Mouse (Mus musculus) ES-E14 (cell line): Measurements from ENCODE around the gene Cux2. TPM values are rescaled to one million over a fixed set of nuclear protein-coding genes. Genes with fewer than 3 reads are reported as not detected.
A peak's percentile ranks its signal among the peaks of the same experiment; 100 is the strongest.
"Not testable (repeated sequence)": the region's sequence is repeated elsewhere in the genome, so short reads cannot be mapped to it uniquely, and the experiment has no call there.

Experiments
- DNase-seq: peaks from one replicate; pipeline ENCODE4 v3.0.0-alpha.2; 2013; ENCODE audit warnings: low read depth, low spot score
- H3K27ac ChIP-seq: 2 replicates; pipeline ENCODE4 v1.5.1; 2012; ENCODE audit warnings: low read depth, mild to moderate bottlenecking, low read length, moderate library complexity, mixed read lengths; ENCODE audit not compliant: poor library complexity, insufficient read depth, severe bottlenecking
- H3K36me3 ChIP-seq: 2 replicates; pipeline ENCODE4 v1.6.1; 2012; ENCODE audit warnings: mild to moderate bottlenecking, low read length, moderate library complexity, mixed read lengths; ENCODE audit not compliant: control insufficient read depth, poor library complexity, insufficient read depth, severe bottlenecking
- H3K4me1 ChIP-seq, 2 experiments: fragments of 150-350 bp in 1 of 2; sonication (generic) in 1 of 2; 2 replicates each; pipeline ENCODE4 v1.6.1; 2012; ENCODE audit warnings: low read length in 2 of 2, mild to moderate bottlenecking in 1 of 2, mixed read lengths in 1 of 2; ENCODE audit not compliant: control insufficient read depth in 2 of 2, insufficient read depth in 2 of 2, poor library complexity in 1 of 2
- H3K4me3 ChIP-seq, 2 experiments: fragments of 150-350 bp in 1 of 2; sonication (generic) in 1 of 2; 2 replicates each; pipeline ENCODE4 v1.5.1; 2012; ENCODE audit warnings: low read length in 2 of 2, low read depth in 1 of 2, mild to moderate bottlenecking in 1 of 2, mixed read lengths in 1 of 2; ENCODE audit not compliant: insufficient read depth in 1 of 2, poor library complexity in 1 of 2, severe bottlenecking in 1 of 2
- H3K9ac ChIP-seq: 2 replicates; pipeline ENCODE4 v1.6.1; 2012; ENCODE audit warnings: low read depth, mild to moderate bottlenecking, low read length, mixed read lengths; ENCODE audit not compliant: poor library complexity, insufficient read depth, severe bottlenecking
- H3K9me3 ChIP-seq: fragments of 150-350 bp; sonication (generic); 2 replicates; pipeline ENCODE4 v1.6.1; 2012; ENCODE audit warnings: low read depth, mild to moderate bottlenecking, low read length; ENCODE audit not compliant: control insufficient read depth, insufficient read depth
- CHD2 ChIP-seq: IDR thresholded peaks from 2 replicates; pipeline ENCODE4 v1.6.1; 2014; ENCODE audit warnings: mild to moderate bottlenecking, low read depth, low read length, inconsistent platforms
- HCFC1 ChIP-seq: IDR thresholded peaks from 2 replicates; pipeline ENCODE4 v1.6.1; 2012; ENCODE audit warnings: low read length, inconsistent platforms, borderline replicate concordance; ENCODE audit not compliant: insufficient read depth
- MAFK ChIP-seq: IDR thresholded peaks from 2 replicates; pipeline ENCODE4 v1.6.1; 2014; ENCODE audit warnings: mild to moderate bottlenecking, low read depth, low read length, inconsistent platforms; ENCODE audit not compliant: insufficient read depth
- ZC3H11A ChIP-seq: IDR thresholded peaks from 2 replicates; pipeline ENCODE4 v1.6.1; 2012; ENCODE audit warnings: low read depth, mild to moderate bottlenecking, inconsistent platforms, low read length, borderline replicate concordance
- ZNF384 ChIP-seq: IDR thresholded peaks from 2 replicates; pipeline ENCODE4 v1.6.1; 2012; ENCODE audit warnings: low read depth, low read length, inconsistent platforms
- in situ Hi-C, 2 experiments: fragments of 600-800 bp; cut with MboI; formaldehyde crosslinking; loops; one replicate each; pipeline ENCODE4 v1.15.1; 2025; ENCODE audit warnings: low sequenced_read_pairs in 2 of 2, inconsistent platforms in 1 of 2; ENCODE audit not compliant: unreplicated experiment in 2 of 2
- total RNA-seq: library from RNA; depleted of rRNA; stranded (reverse); fragments of 300-350 nt; gene quantifications from 2 replicates; pipeline ENCODE4 v1.2.3, GENCODE M21; 2012

Gene Cux2
- total RNA-seq, 1 experiment: 1.8 TPM

DNA sequence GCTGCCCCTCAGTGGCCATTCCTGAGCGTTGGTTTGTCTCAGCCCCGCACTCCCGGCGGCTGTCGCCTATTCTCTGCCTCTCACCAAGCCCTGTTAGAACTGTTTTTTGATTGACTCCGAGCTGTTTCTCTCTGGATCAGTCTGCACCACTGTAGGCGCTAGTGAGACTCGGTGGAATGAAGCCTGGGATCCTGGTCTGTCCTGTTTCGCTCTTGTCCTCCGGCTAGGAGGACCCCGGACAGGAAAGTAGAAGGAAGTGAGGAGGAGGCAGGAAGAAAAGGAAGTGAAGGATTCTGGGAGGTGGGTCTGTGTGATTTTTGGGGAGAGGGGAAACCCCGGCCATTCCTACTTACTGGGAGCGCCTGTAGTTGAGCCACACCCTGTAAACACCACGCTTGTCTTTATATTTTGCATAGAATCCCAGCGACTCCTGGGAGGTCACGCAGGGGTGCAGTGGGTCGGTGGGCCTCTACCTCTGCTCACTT is 201.8 kb downstream of the Cux2 start:
- DNase-seq: no peak
- in situ Hi-C loops: no loop called here
- H3K4me3 ChIP-seq: peak overlapping the region; percentile 65 to 87
- H3K9ac ChIP-seq: peak overlapping the region; percentile 62
- H3K4me1 ChIP-seq: peaks cover 4 to 20% of the 10 kb centered on the region in 2 experiments; a peak in 3 of 4 replicates
- H3K9me3 ChIP-seq: no peaks in the 10 kb centered on the region
- H3K27ac ChIP-seq: peak overlapping the region; percentile 37; the same call in 1 of the 2 replicates
- TF ChIP-seq MAFK (no peak), ZC3H11A (no peak), HCFC1 (no peak), ZNF384 (no peak), CHD2 (no peak)
- peaks cover 3% of the 10 kb centered on the region; the same call in 1 of the 2 replicates for H3K36me3 ChIP-seq

DNA sequence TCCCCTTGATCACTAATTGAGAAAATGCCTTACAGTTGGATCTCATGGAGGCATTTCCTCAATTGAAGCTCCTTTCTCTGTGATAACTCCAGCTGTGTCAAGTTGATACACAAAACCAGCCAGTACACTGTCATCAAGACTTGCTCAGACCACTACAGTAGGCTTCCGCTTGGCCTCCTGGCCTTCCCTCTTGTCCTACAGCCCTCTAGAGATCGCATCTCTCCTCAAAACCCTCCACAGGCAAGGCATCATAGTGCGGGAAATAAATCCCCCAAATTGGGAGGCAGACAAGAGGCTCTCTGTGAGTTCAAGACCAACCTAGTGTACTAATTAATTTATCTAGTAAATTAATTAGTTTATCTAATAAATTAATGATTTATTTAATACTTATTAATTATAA is 202.6 kb downstream of the Cux2 start:
- in situ Hi-C loops, H3K27ac ChIP-seq, DNase-seq, H3K9me3 ChIP-seq, H3K4me3 ChIP-seq, H3K9ac ChIP-seq, H3K36me3 ChIP-seq: not testable (repeated sequence)
- H3K4me1 ChIP-seq: peaks cover 4 to 20% of the 10 kb centered on the region in 2 experiments; a peak in 3 of 4 replicates

DNA sequence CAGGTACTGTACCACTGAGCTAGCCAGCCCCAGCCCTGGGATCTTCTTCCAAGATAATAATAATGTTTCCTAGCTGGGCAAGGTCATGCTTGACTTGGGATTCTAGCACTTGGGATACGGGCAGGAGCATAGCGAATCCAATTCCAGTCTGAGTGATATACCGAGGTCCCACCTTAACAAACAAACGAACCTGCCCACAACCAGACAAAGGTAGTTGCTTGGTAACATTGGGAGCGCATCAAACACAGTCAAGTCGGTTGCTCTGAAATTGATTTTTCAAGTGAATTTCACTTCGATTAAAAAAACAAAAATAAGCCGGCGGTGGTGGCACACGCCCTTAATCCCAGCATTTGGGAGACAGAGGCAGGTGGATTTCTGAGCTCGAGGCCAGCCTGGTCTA is 203.6 kb downstream of the Cux2 start:
- in situ Hi-C loops: no loop called here
- H3K9me3 ChIP-seq: no peaks in the 10 kb centered on the region
- H3K4me3 ChIP-seq: peak overlapping the region; percentile 34 to 59; a peak in 3 of 4 replicates
- peaks cover 2 to 16% of the 10 kb centered on the region in 2 experiments; a peak in 3 of 4 replicates for H3K4me1 ChIP-seq
- H3K9ac ChIP-seq: peak overlapping the region; percentile 24; the same call in 1 of the 2 replicates
- no peaks in the 10 kb centered on the region; the same call in 1 of the 2 replicates for H3K36me3 ChIP-seq
- TF ChIP-seq HCFC1: no peak
- TF ChIP-seq ZNF384: no peak
- TF ChIP-seq CHD2: no peak
- TF ChIP-seq MAFK: no peak
- no peak for TF ChIP-seq ZC3H11A
- no peak overlapping the region for H3K27ac ChIP-seq
- no peak for DNase-seq

DNA sequence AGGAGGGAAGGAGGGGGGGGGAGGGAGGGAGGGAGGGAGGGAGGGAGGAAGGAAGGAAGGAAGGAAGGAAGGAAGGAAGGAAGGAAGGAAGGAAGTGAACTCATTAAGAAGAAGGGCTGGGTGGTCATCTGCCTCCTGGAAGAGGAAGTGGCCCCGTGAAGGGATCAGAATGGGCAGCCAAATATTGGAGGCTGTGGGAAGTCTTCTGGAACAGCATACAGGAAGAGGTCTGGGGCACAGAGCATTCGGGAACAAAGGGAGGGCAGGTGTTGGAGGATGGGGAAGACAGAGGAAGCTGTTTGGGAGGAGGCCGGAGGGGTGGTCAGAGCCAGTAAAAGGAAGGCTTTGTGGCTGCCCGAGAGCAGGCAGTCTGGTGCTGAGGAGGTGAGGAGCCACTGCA is 204.5 kb downstream of the Cux2 start:
- peaks cover 2 to 16% of the 10 kb centered on the region in 2 experiments; a peak in 3 of 4 replicates for H3K4me1 ChIP-seq
- in situ Hi-C loops: no loop called here

More for the DNA sequence above, 204.5 kb downstream of the Cux2 start:
- peak overlapping the region; percentile 35; the same call in 1 of the 2 replicates for H3K9ac ChIP-seq
- H3K36me3 ChIP-seq: no peaks in the 10 kb centered on the region
- peak overlapping the region in 1 of 2 experiments; percentile 59; a peak in 3 of 4 replicates for H3K4me3 ChIP-seq
- H3K9me3 ChIP-seq: no peaks in the 10 kb centered on the region
- no peak for DNase-seq
- no peak for TF ChIP-seq CHD2
- no peak for TF ChIP-seq ZC3H11A
- no peak for TF ChIP-seq HCFC1
- TF ChIP-seq MAFK: no peak
- no peak for TF ChIP-seq ZNF384
- no peak overlapping the region for H3K27ac ChIP-seq
